Mouse (Mus musculus) monocyte, adult 2 months (primary cell): ENCODE results near the gene Cyth3.

Experiments
- DNase-seq, 2 experiments: peaks; one replicate each; pipeline ENCODE4 v3.0.0; 2022; ENCODE audit warnings: low spot score in 2 of 2, low read depth in 1 of 2

The Cyth3 gene

DNA sequence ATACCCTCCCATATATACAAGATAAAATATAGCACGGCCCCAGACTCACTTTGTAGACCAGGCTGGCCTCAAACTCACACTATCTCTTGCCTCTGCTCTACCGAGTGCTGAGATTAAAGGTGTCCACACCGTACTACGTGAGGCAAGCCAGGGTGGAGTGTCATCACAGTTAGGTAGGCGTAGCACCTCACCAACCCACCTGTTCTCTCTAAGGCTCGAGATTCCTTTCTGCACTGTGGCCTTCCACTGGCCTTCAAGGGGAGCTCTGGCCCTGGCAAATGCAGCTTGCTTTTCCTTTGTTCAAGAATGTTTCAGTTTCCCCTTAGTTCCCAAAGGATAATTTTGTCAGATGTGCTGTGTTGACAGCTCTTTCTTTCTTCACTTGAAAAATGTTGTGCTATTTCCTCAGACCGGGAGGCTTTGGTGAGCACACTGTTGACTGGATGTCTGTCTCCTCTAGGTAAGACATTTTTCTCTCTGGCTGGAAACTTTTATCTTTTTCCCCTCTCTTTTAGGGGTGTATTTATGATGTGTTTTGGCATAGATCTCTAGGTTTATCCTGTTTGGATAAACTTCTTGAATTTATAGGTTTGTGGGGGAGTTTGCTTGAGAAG, 40.9 kb downstream of the Cyth3 start:
- no peak for DNase-seq

DNA sequence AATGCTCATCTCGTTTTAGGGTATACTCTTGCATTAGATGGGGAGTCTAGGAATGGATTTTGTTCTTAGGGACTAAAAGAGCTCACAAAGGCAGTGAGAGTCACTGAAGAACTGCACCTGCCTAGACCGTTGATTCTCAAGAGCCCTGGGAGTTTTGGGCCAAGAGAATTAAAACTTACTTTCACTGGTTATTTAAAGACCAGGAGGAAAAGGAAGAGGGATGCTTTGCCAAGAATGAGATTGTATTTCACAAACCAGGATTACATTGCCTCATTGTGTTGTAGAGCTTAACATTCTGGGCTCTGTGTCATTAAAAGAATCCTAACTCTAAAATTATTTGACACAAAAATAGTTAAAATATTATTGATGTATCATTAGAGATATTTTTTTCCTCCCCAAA, 43.3 kb downstream of the Cyth3 start:
- no peak for DNase-seq

DNA sequence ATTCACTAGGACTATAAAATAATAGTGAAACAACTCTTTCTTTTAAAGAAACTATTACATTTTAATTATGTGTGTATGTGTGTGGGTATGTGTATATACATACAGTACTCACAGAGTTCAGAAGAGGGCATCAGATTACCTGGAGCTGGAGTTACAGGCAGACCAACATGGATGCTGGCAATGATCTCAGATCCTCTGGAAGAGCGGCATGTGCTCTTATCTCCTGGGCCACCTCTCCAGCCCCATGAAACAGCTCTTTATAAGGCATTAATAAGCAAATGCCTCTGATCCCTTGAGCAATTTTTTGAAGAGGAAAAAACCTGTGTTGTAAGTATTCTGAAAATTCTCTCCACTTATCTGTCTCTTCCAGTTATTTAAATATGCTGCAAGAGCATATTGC, 43.8 kb downstream of the Cyth3 start:
- no peak for DNase-seq

DNA sequence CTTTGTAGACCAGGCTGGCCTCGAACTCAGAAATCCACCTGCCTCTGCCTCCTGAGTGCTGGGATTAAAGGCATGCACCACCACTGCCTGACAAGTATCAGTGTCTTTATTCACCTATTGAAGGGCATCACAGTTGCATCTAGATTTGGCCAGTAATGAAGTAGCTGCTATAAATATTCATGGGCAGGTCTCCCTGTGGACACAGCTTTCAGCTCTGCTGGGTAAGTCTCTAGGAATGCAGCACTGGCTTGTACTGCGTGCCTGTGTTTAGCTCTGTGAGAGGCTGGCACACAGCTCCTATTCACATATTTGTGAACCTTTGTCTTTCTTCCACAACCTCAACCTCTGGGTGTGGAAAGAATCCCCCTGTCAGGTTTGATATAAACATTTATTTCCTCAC, 46.6 kb downstream of the Cyth3 start:
- DNase-seq, result no peak

DNA sequence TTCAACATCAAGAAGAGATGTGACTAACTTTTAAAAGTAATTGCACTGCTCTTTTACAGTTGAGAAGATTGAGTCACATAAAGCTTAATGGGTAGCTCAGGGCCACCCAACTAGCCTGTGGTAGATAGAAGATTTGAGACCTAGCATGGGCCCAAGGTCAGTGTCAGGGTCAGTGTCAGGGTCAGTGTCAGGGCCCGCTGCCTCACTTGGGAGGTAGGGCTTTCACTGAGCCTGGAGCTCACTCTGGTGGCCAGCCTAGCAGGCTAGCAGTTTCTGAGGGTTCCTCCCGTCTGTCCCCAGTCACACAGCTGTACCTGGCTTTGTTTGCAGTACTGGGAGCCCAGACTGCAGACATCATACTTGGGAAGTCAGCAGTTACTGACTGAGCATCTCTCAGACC, 47.1 kb downstream of the Cyth3 start:
- no peak for DNase-seq

DNA sequence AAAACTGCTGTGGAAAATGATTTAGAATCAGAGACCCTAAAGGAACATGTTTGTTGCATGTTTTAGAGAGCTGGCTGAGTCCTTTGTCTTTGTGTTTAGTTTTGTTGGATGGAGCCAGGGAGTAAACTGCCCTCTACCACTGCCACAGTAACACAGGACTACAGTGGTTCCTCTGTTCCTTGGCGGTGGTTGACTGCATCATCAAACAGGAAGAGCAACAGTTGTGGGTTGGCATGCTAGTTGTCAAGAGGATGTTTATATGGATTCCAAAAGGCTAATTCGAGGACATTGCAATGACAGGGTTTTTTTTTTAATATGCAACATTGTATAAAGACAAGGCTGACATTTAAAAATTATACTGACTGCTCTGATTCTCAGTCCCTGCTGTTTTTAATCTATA, 47.6 kb downstream of the Cyth3 start:
- DNase-seq, result no peak

DNA sequence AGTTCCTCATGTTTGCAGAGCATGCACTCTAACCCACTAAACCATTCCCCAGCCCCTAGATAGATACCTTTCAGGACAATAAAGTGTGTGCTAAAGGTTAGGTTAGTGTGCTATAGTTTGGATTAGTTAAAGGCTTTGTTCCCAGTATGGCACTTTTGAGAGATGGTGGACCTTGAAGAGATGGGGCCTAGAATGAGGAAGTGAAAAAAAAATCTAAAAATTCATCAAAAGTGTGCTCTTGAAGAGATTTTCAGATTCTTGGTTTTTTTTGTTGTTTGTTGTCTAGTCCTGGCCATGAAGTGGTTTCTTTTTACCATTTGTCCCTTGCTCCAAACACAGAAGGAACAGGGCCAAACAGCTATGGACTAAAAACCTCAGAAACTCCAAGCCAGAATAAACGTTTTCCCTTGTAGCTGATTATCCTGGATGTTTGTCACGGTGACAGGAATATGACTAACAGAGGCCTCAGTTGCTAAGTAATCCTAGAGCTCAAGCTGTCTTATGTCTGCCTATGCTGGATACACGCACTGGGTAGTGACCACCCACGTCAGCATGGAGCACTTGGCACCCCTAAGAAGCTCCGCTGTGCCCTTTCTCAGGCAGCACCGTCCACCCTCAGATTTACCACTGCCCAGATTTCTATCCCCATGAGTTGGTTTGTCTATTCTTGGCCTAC, 48.6 kb downstream of the Cyth3 start:
- no peak for DNase-seq

DNA sequence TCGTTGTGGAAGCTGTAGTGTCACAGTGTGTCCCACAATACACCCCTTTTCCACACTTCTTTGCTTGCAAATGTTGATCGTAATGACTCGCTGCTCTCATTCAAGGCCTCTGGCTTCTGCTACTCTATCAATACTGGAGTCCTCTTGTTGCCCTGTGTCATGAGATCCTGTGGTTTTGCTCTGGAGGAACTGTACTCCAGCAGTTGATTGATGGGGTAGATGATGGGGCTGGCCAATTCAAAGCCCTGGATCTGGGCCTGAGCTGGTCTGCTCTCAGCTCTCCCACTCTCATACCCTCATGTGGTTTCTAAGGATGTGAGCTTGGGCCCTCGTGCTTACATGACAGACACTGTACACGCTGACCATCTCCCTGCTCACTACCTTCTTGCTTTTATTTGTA, 52.3 kb downstream of the Cyth3 start:
- no peak for DNase-seq

DNA sequence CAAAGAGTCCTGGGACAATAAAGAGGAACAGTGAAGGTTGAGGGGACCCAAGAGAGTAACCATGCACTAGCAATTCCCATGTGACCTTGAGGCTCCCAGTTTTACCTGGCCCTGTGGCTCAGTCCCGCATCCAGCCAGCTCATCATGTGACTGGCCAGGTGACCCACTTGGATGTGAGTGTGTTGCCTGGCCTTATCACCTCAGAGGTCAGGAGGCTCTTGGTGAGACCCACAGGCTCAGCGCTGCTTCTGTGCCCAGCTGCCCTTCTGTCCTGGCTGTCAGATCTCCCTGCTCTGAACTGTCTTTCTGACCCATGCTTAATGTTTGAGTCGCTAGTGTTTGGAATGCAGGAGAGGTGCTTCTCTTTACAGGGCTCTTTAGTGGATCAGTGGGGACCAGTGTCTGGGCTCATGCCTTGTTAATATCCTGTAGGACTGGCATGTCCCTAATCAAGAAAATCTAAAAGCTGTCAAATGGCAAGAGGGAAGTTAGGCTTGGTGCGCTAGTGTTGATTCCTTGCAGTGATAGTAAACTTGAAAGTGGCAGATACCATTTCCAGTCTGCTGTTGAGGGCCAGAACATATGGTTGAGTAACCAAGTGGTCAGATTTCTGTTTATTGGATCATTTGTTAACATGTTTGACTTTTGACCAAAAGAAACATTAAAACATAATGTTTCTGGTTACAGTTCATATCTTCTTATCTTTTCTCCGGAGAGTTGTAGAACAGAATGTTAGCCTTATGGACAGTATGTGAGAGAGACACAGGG, 54.2 kb downstream of the Cyth3 start:
- DNase-seq, result no peak

DNA sequence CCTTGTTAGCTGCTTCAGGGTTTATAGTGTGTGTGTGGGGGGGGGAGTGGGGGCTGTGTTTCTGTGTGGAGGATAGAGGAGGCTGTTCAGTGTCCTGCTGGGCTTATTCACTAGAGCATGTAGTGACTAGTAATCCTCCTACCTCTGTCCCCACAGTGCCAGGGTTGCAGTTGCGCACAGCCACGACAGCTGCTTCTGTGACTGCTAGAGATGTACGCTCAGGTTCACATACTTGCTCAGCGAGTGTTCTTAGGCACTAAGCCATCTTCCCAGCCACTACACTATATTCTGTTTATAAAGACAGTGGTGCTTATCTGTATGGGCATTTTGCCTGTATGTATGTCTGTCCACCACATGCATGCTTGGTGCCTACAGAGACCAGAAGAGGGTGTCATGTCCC, 55.1 kb downstream of the Cyth3 start:
- DNase-seq, result no peak

DNA sequence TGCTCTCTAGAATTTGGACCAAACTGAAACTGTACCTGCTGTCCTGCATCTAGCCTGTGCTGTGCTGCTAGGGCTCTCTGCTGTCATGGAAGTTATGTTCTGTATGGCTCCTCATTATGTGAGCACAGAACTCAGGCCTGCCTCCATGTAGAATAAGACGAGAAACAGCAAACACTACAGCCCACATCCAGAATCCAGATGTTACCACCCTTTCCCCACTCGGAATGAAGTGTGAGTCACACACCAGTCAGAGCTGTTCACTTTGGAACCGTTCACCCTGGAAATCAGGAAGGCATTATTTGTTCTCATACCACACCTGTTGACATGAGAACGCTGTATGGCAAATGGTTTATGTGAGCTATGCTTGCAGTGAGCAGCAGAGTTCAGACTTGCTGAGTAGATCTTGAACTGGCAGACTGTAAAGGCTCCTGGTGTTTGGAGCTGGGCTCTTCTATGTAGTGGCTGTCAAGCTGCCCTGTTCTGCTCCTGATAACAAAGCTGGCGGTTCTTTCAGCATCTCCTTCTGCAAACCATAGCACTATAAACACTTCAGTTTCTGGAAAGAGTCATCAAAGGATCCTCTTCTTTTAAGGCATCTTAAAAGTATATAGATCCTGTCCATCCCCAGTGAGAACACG, 56.5 kb downstream of the Cyth3 start:
- no peak for DNase-seq

DNA sequence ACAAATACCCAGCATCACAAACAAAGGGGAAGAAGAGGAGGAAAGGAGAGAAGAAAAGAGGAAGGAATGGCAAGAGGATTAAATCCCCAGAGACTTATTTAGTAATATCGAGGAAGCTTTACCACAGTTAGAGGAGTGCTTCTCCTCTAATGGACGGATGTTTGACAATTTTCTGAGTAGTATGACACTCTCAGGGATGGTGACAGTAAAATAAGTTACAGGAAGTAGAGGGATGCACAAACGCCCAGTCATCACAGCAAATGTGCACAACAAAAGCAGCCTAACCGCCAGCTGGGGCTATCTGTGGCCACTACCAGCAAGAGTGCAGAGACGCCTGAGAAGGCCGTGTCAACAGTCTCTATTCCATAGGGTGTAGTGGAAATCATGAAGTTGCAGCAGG, 57.4 kb downstream of the Cyth3 start:
- no peak for DNase-seq

DNA sequence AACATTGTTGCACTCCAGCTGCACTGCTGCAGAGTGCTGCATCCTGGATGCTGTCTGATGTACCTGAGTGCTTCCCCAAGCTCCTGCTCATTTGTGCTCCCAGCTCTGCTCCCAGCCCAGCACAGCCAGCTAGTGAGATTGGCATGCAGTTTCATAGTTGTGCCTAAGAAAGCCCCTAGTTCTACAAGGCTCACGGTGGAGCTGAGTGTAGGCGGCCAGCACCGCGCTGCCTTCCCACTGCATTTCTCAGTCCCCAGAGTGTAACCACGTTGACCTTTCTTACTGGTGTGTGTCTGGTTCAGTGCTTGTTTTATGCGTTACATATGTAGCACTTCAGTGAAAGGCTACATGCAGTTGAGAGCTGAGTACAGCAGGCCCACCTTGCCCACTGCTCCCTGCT, 61.4 kb downstream of the Cyth3 start:
- DNase-seq, result no peak

DNA sequence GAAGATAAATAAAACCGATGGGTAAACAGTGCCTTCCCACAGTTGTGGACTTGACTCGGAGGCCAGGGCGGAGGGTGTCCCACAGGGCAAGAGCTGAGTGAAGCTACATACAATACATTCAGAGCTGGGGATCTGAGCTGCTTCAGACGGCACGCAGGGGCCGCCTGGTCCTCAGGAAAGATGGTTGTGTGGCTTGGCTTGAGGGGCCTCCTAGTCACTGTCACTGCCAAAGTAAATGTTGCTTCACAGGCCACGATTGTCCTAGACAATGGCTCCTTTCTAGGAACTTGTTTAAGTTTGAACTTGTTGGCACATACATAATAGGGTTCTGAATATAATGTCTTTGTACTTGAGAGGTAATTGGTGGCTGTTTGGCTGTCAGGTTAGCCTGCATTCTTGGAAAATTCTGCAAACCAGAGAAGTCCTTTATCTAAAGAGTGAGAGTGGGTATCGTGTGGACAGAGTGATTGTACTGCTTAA, 62.7 kb downstream of the Cyth3 start:
- DNase-seq, result no peak

DNA sequence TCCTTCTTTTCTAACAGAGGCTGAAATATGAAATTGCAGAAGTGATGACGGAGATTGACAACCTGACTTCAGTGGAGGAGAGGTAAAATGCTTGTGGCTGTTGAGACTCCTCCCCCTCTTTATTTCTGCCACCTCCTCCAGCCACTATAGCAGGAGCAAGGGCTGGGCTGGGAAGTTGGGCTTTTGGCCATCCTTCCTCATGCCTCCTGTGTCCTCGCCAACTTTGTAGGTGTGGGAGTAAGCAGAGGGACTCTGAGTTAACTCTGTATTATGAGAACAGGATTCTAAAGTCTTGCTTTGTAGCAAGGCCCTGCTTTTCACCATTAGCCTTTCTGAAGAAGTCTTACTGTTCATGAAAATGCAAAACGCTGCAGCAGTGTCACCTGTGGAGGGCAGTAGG, 64.2 kb downstream of the Cyth3 start:
- DNase-seq, result no peak

DNA sequence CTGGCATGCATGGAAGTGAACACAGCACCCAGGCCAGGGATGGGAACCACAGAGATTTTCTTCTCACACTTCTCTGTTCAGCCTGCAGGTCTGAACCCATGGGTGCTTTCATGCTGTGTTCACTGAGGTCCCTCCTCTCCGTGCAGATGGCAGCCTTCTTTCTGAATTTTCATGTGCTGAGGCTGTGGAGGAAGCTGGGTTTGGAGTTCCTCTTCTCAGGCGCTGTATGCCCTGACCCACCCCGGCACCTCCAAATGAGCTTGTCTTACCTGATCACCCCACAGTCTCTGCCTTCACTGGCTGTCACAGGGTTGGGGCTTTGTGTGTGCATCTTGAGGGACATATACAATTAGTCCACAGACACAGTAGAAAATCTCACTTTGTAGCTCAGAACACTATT, 65.3 kb downstream of the Cyth3 start:
- DNase-seq, result no peak

DNA sequence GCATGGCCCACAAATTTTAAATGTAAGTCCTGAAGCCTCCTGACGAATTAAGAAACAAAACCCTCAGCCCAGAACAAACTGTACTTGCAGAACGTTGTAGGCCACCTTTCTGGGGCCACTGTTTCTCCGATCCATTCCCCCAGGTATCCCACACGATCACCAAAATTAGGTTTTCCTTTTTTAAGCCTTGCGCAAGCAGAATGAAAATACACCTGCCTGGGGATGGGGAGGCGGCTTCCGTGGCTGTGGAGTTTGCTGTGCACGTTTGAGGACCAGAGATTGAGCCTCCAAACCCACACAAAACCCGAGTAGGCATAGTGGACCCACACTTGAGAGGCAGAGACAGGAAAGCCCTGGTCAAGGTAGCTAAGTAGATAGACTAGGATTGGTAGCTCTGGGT, 68.1 kb downstream of the Cyth3 start:
- no peak for DNase-seq

DNA sequence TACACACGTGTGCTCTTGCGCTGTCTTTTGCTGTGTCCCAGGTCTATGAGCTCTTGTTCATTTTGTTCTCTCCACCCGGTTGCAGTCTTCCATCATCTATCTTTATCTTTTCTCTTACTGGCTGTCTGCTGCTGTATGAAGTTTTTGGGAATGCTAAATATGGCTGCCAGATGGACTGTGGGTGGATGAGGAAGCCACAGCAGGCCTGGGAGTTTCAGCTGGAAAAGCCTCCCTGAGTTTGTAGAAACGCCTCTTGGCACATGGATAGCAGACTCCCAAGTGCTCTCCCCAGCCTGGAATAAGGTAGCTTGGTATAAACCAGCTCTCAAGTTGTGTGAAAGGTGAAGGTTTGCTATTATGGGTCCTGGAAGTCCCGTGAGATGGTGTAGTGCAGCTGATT, 68.7 kb downstream of the Cyth3 start:
- no peak for DNase-seq

DNA sequence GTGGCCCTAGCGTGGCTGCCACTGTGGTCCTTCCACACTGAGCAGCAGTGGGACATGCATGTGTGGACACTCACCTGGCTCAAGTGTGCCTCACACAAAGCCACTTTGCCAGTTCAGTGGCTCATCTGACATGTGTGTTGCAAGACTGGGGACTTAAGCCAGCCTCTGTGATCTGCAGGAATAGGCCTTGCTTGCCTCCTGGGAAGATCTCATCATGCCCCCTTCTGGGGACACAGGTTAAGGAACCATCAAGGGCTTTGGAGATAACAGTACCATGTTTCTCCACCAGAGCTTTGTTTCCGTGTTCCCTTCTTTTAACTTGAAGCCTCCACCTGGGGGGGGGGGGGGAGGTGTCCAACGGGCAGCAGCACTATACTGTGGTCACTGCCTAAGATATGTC, 74.1 kb downstream of the Cyth3 start:
- DNase-seq, result no peak

DNA sequence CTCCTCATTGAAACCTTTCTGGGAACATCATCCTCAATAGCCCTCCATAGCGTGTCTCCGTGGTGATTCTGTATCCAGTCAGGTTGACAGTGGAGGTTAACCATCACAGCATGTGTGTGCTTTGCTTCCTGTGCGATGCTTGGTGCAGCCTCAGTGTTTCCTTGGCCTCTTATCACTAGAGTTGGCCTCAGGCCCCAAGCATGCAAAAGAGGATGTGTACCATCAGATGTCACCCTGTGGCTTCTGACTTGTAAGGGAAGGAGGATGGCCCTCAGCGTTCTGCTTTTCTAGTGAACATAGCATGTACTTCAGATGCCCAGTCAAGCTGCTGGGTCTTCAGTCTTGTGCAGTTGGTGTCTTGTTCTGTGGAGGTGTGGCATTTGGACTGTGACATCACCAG, 76.2 kb downstream of the Cyth3 start:
- no peak for DNase-seq

DNA sequence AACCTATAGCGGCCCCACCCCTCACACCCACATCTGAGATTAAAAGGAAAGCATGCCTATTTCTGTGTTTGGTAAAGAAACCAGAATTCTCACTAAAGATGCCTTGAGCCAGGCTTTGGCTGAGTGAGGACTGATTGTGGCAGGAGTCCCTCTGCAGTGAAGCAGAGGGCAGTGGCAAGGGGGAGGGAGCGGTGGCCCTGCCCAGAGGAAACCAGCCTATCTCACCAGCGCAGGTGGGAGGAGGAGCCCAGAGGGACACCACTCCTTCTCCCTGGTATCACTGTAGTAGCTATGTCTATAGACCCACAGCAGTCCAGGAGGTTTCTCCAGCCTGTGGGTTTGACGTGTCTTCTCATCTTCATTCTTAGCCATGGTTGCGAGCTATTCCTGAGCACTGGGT, 78.0 kb downstream of the Cyth3 start:
- no peak for DNase-seq

DNA sequence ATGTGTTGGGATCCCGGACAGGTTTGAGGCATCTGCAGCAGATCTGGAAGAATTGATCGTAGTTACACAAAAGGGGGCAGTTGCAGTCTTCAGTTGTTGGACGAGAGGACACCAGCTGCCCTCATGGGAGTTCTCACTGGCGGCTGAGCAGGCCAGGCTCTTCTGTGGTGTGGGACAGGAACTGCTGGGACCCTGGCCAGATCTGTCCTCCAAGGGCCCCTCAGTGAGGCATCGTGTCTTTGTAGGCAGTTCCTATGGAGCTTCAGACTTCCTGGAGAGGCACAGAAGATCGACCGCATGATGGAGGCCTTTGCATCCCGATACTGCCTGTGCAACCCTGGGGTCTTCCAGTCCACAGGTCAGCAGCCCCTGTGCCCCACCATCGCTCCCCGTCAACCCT, 78.8 kb downstream of the Cyth3 start:
- no peak for DNase-seq
